Mouse (Mus musculus): ENCODE data around the gene Stxbp5. TPM values are rescaled to one million over a fixed set of nuclear protein-coding genes. Genes with fewer than 3 reads are reported as not detected.
"Not testable (repeated sequence)": the region's sequence is repeated elsewhere in the genome, so short reads cannot be mapped to it uniquely, and the experiment has no call there.

Gene Stxbp5
- polyA plus RNA-seq, 1 experiment, result 14.7 TPM

- no peak for TF ChIP-seq CTCF (IDR thresholded peaks at IDR 0.05; ENCODE audit: insufficient read depth, low read length)
- TF ChIP-seq POLR2A (IDR thresholded peaks at IDR 0.05; ENCODE audit: borderline replicate concordance, extremely low read depth, low read depth, low read length), result no peak
- no peak overlapping the region for H3K4me3 ChIP-seq (replicated peaks; ENCODE audit: extremely low read depth, low read depth, low read length)
- 84% methylated on average over 5 of the region's 5 CpGs for WGBS
- no peak for DNase-seq
- H3K4me1 ChIP-seq (ENCODE audit: control insufficient read depth, insufficient read depth, low read length), result peaks cover 14% of the 10 kb centered on the region
Measured at GRCm38 (mm10) chr10:9897852-9898251, 3.0 kb downstream of the Stxbp5 start.

GRCm38 (mm10) chr10:9893562-9893961 is 7.3 kb downstream of the Stxbp5 start:
- no peak for DNase-seq
- 21% methylated on average over 2 of the region's 2 CpGs for WGBS

GRCm38 (mm10) chr10:9889651-9890050 is 11.2 kb downstream of the Stxbp5 start:
- no peak for DNase-seq
- H3K4me1 ChIP-seq (ENCODE audit: control insufficient read depth, insufficient read depth, low read length), result peaks cover 4% of the 10 kb centered on the region; the same call in 1 of the 2 replicates
- TF ChIP-seq CTCF (IDR thresholded peaks at IDR 0.05; ENCODE audit: insufficient read depth, low read length) (no peak), POLR2A (IDR thresholded peaks at IDR 0.05; ENCODE audit: borderline replicate concordance, extremely low read depth, low read depth, low read length) (no peak)
- 55% methylated on average over 8 of the region's 8 CpGs for WGBS
- no peak overlapping the region for H3K4me3 ChIP-seq (replicated peaks; ENCODE audit: extremely low read depth, low read depth, low read length)

More at GRCm38 (mm10) chr10:9893562-9893961, 7.3 kb downstream of the Stxbp5 start:
- H3K4me3 ChIP-seq (replicated peaks; ENCODE audit: extremely low read depth, low read depth, low read length), result no peak overlapping the region
- H3K4me1 ChIP-seq (ENCODE audit: control insufficient read depth, insufficient read depth, low read length), result peaks cover 4% of the 10 kb centered on the region
- TF ChIP-seq POLR2A (IDR thresholded peaks at IDR 0.05; ENCODE audit: borderline replicate concordance, extremely low read depth, low read depth, low read length) (no peak), CTCF (IDR thresholded peaks at IDR 0.05; ENCODE audit: insufficient read depth, low read length) (no peak)

- Histone ChIP-seq H3K4me1 (ENCODE audit: control insufficient read depth, insufficient read depth, low read length) (peaks cover 4% of the 10 kb centered on the region; the same call in 1 of the 2 replicates), H3K4me3 (replicated peaks; ENCODE audit: extremely low read depth, low read depth, low read length) (no peak overlapping the region)
- WGBS, result 89% methylated on average over 4 of the region's 4 CpGs
- TF ChIP-seq CTCF (IDR thresholded peaks at IDR 0.05; ENCODE audit: insufficient read depth, low read length) (no peak), POLR2A (IDR thresholded peaks at IDR 0.05; ENCODE audit: borderline replicate concordance, extremely low read depth, low read depth, low read length) (no peak)
- no peak for DNase-seq
Measured at GRCm38 (mm10) chr10:9888655-9889054, 12.2 kb downstream of the Stxbp5 start.

GRCm38 (mm10) chr10:9881781-9882320 is 19.0 kb downstream of the Stxbp5 start:
- DNase-seq; H3K4me3 ChIP-seq (replicated peaks; ENCODE audit: extremely low read depth, low read depth, low read length); H3K4me1 ChIP-seq (ENCODE audit: control insufficient read depth, insufficient read depth, low read length): not testable (repeated sequence)
- 88% methylated on average over 5 of the region's 5 CpGs for WGBS

GRCm38 (mm10) chr10:9880070-9880728 is 20.7 kb downstream of the Stxbp5 start:
- TF ChIP-seq POLR2A (IDR thresholded peaks at IDR 0.05; ENCODE audit: borderline replicate concordance, extremely low read depth, low read depth, low read length) (no peak), CTCF (IDR thresholded peaks at IDR 0.05; ENCODE audit: insufficient read depth, low read length) (no peak)
- H3K4me3 ChIP-seq (replicated peaks; ENCODE audit: extremely low read depth, low read depth, low read length), result no peak overlapping the region
- DNase-seq, result no peak
- 66% methylated on average over 6 of the region's 6 CpGs for WGBS
- H3K4me1 ChIP-seq (ENCODE audit: control insufficient read depth, insufficient read depth, low read length), result no peaks in the 10 kb centered on the region; the same call in 1 of the 2 replicates

- no peak for TF ChIP-seq CTCF (IDR thresholded peaks at IDR 0.05; ENCODE audit: insufficient read depth, low read length)
- no peak for TF ChIP-seq POLR2A (IDR thresholded peaks at IDR 0.05; ENCODE audit: borderline replicate concordance, extremely low read depth, low read depth, low read length)
- Histone ChIP-seq H3K4me1 (ENCODE audit: control insufficient read depth, insufficient read depth, low read length) (no peaks in the 10 kb centered on the region; the same call in 1 of the 2 replicates), H3K4me3 (replicated peaks; ENCODE audit: extremely low read depth, low read depth, low read length) (no peak overlapping the region)
- 84% methylated on average over 6 of the region's 6 CpGs for WGBS
- no peak for DNase-seq
Measured at GRCm38 (mm10) chr10:9878821-9879489, 21.9 kb downstream of the Stxbp5 start.

GRCm38 (mm10) chr10:9875905-9876304 is 25.0 kb downstream of the Stxbp5 start:
- no peaks in the 10 kb centered on the region; the same call in 1 of the 2 replicates for H3K4me1 ChIP-seq (ENCODE audit: control insufficient read depth, insufficient read depth, low read length)
- DNase-seq, result no peak
- 60% methylated on average over 3 of the region's 3 CpGs for WGBS
- no peak overlapping the region for H3K4me3 ChIP-seq (replicated peaks; ENCODE audit: extremely low read depth, low read depth, low read length)
- TF ChIP-seq POLR2A (IDR thresholded peaks at IDR 0.05; ENCODE audit: borderline replicate concordance, extremely low read depth, low read depth, low read length) (no peak), CTCF (IDR thresholded peaks at IDR 0.05; ENCODE audit: insufficient read depth, low read length) (no peak)

GRCm38 (mm10) chr10:9872143-9872542 is 28.7 kb downstream of the Stxbp5 start:
- H3K4me1 ChIP-seq (ENCODE audit: control insufficient read depth, insufficient read depth, low read length), result peaks cover 1% of the 10 kb centered on the region
- TF ChIP-seq CTCF (IDR thresholded peaks at IDR 0.05; ENCODE audit: insufficient read depth, low read length) (0 out of 2 replicates have a peak, but pooled peaks have one; percentile 20), POLR2A (IDR thresholded peaks at IDR 0.05; ENCODE audit: borderline replicate concordance, extremely low read depth, low read depth, low read length) (no peak)
- H3K4me3 ChIP-seq (replicated peaks; ENCODE audit: extremely low read depth, low read depth, low read length), result no peak overlapping the region
- WGBS, result 58% methylated on average over 2 of the region's 2 CpGs
- no peak for DNase-seq

Measured in lung, adult 2 months (tissue).